Mouse (Mus musculus): ENCODE results near the gene Smyd3. TPM values are rescaled to one million over a fixed set of nuclear protein-coding genes. Genes with fewer than 3 reads are reported as not detected.

Smyd3 gene
- polyA plus RNA-seq, 1 experiment from 2014 or later: 18.9 TPM

GRCm38 (mm10) chr1:179236217-179236840 lies 281.5 kb downstream of the Smyd3 start:
- H3K27me3 ChIP-seq (ENCODE audit: control insufficient read depth, insufficient read depth, low read length): no peaks in the 10 kb centered on the region
- no peak overlapping the region for H3K9ac ChIP-seq (ENCODE audit: low read length)
- H3K36me3 ChIP-seq (ENCODE audit: control insufficient read depth, insufficient read depth, low read length): no peaks in the 10 kb centered on the region
- no peak overlapping the region for H3K27ac ChIP-seq (ENCODE audit: low read length)
- H3K4me2 ChIP-seq (ENCODE audit: low read depth, low read length): no peak overlapping the region
- no peaks in the 10 kb centered on the region for H3K9me3 ChIP-seq (replicated peaks; ENCODE audit: control insufficient read depth, low read length)
- no peak overlapping the region for H3K4me3 ChIP-seq (replicated peaks; ENCODE audit: low read length)
- no peaks in the 10 kb centered on the region for H3K4me1 ChIP-seq (ENCODE audit: control insufficient read depth, insufficient read depth, low read length)
- 48% methylated on average over 8 of the region's 8 CpGs for WGBS
- peak; percentile 62 for ATAC-seq (ENCODE audit: insufficient read depth, low FRiP score)

GRCm38 (mm10) chr1:179231777-179232661 lies 285.8 kb downstream of the Smyd3 start:
- no peaks in the 10 kb centered on the region for H3K36me3 ChIP-seq (ENCODE audit: control insufficient read depth, insufficient read depth, low read length)
- no peak for ATAC-seq (ENCODE audit: insufficient read depth, low FRiP score)
- WGBS: 35% methylated on average over 13 of the region's 13 CpGs
- H3K4me3 ChIP-seq (replicated peaks; ENCODE audit: low read length): no peak overlapping the region
- no peak overlapping the region for H3K27ac ChIP-seq (ENCODE audit: low read length)
- H3K9ac ChIP-seq (ENCODE audit: low read length): no peak overlapping the region
- no peaks in the 10 kb centered on the region for H3K9me3 ChIP-seq (replicated peaks; ENCODE audit: control insufficient read depth, low read length)
- no peak overlapping the region for H3K4me2 ChIP-seq (ENCODE audit: low read depth, low read length)
- H3K27me3 ChIP-seq (ENCODE audit: control insufficient read depth, insufficient read depth, low read length): no peaks in the 10 kb centered on the region
- H3K4me1 ChIP-seq (ENCODE audit: control insufficient read depth, insufficient read depth, low read length): no peaks in the 10 kb centered on the region

- H3K9me3 ChIP-seq (replicated peaks; ENCODE audit: control insufficient read depth, low read length): no peaks in the 10 kb centered on the region
- WGBS: 67% methylated on average over 3 of the region's 3 CpGs
- ATAC-seq (ENCODE audit: insufficient read depth, low FRiP score): no peak
- H3K4me1 ChIP-seq (ENCODE audit: control insufficient read depth, insufficient read depth, low read length): no peaks in the 10 kb centered on the region
- H3K27ac ChIP-seq (ENCODE audit: low read length): no peak overlapping the region
- H3K4me2 ChIP-seq (ENCODE audit: low read depth, low read length): no peak overlapping the region
- H3K36me3 ChIP-seq (ENCODE audit: control insufficient read depth, insufficient read depth, low read length): no peaks in the 10 kb centered on the region
- no peak overlapping the region for H3K4me3 ChIP-seq (replicated peaks; ENCODE audit: low read length)
- no peak overlapping the region for H3K9ac ChIP-seq (ENCODE audit: low read length)
- H3K27me3 ChIP-seq (ENCODE audit: control insufficient read depth, insufficient read depth, low read length): no peaks in the 10 kb centered on the region
These were observed 288.3 kb downstream of the Smyd3 start for GRCm38 (mm10) chr1:179229515-179229914.

- Histone ChIP-seq H3K27ac (ENCODE audit: low read length) (no peak overlapping the region), H3K9me3 (replicated peaks; ENCODE audit: control insufficient read depth, low read length) (no peaks in the 10 kb centered on the region), H3K4me2 (ENCODE audit: low read depth, low read length) (no peak overlapping the region), H3K4me3 (replicated peaks; ENCODE audit: low read length) (no peak overlapping the region), H3K36me3 (ENCODE audit: control insufficient read depth, insufficient read depth, low read length) (no peaks in the 10 kb centered on the region), H3K9ac (ENCODE audit: low read length) (no peak overlapping the region), H3K27me3 (ENCODE audit: control insufficient read depth, insufficient read depth, low read length) (no peaks in the 10 kb centered on the region), H3K4me1 (ENCODE audit: control insufficient read depth, insufficient read depth, low read length) (peaks cover 6% of the 10 kb centered on the region; the same call in 1 of the 2 replicates)
- ATAC-seq (ENCODE audit: insufficient read depth, low FRiP score): no peak
- WGBS: 29% methylated on average over 1 of the region's 1 CpGs
These were observed 297.6 kb downstream of the Smyd3 start for GRCm38 (mm10) chr1:179220290-179220689.

GRCm38 (mm10) chr1:179218061-179218460 lies 299.8 kb downstream of the Smyd3 start:
- H3K27me3 ChIP-seq (ENCODE audit: control insufficient read depth, insufficient read depth, low read length): no peaks in the 10 kb centered on the region
- 63% methylated on average over 5 of the region's 5 CpGs for WGBS
- ATAC-seq (ENCODE audit: insufficient read depth, low FRiP score): no peak

GRCm38 (mm10) chr1:179217036-179217435 lies 300.8 kb downstream of the Smyd3 start:
- Histone ChIP-seq H3K4me2 (ENCODE audit: low read depth, low read length) (no peak overlapping the region), H3K4me1 (ENCODE audit: control insufficient read depth, insufficient read depth, low read length) (peaks cover 6% of the 10 kb centered on the region; the same call in 1 of the 2 replicates), H3K9ac (ENCODE audit: low read length) (no peak overlapping the region), H3K27me3 (ENCODE audit: control insufficient read depth, insufficient read depth, low read length) (no peaks in the 10 kb centered on the region), H3K36me3 (ENCODE audit: control insufficient read depth, insufficient read depth, low read length) (no peaks in the 10 kb centered on the region), H3K4me3 (replicated peaks; ENCODE audit: low read length) (no peak overlapping the region), H3K27ac (ENCODE audit: low read length) (no peak overlapping the region), H3K9me3 (replicated peaks; ENCODE audit: control insufficient read depth, low read length) (no peaks in the 10 kb centered on the region)
- WGBS: 39% methylated on average over 4 of the region's 4 CpGs
- no peak for ATAC-seq (ENCODE audit: insufficient read depth, low FRiP score)

More at GRCm38 (mm10) chr1:179218061-179218460, 299.8 kb downstream of the Smyd3 start:
- Histone ChIP-seq H3K27ac (ENCODE audit: low read length) (no peak overlapping the region), H3K9me3 (replicated peaks; ENCODE audit: control insufficient read depth, low read length) (no peaks in the 10 kb centered on the region), H3K4me1 (ENCODE audit: control insufficient read depth, insufficient read depth, low read length) (peaks cover 6% of the 10 kb centered on the region; the same call in 1 of the 2 replicates), H3K9ac (ENCODE audit: low read length) (no peak overlapping the region), H3K4me2 (ENCODE audit: low read depth, low read length) (no peak overlapping the region), H3K4me3 (replicated peaks; ENCODE audit: low read length) (no peak overlapping the region), H3K36me3 (ENCODE audit: control insufficient read depth, insufficient read depth, low read length) (no peaks in the 10 kb centered on the region)

GRCm38 (mm10) chr1:179213381-179213780 lies 304.5 kb downstream of the Smyd3 start:
- no peak for ATAC-seq (ENCODE audit: insufficient read depth, low FRiP score)
- Histone ChIP-seq H3K4me3 (replicated peaks; ENCODE audit: low read length) (no peak overlapping the region), H3K4me2 (ENCODE audit: low read depth, low read length) (no peak overlapping the region), H3K9ac (ENCODE audit: low read length) (no peak overlapping the region), H3K9me3 (replicated peaks; ENCODE audit: control insufficient read depth, low read length) (no peaks in the 10 kb centered on the region), H3K4me1 (ENCODE audit: control insufficient read depth, insufficient read depth, low read length) (peaks cover 6% of the 10 kb centered on the region; the same call in 1 of the 2 replicates), H3K27ac (ENCODE audit: low read length) (no peak overlapping the region), H3K36me3 (ENCODE audit: control insufficient read depth, insufficient read depth, low read length) (no peaks in the 10 kb centered on the region), H3K27me3 (ENCODE audit: control insufficient read depth, insufficient read depth, low read length) (no peaks in the 10 kb centered on the region)
- WGBS: 93% methylated on average over 9 of the region's 9 CpGs

- 38% methylated on average over 7 of the region's 7 CpGs for WGBS
- no peak overlapping the region for H3K27ac ChIP-seq (ENCODE audit: low read length)
These were observed 305.5 kb downstream of the Smyd3 start for GRCm38 (mm10) chr1:179212295-179212694.

GRCm38 (mm10) chr1:179211313-179211712 lies 306.5 kb downstream of the Smyd3 start:
- 70% methylated on average over 4 of the region's 4 CpGs for WGBS
- ATAC-seq (ENCODE audit: insufficient read depth, low FRiP score): no peak
- Histone ChIP-seq H3K9ac (ENCODE audit: low read length) (no peak overlapping the region), H3K9me3 (replicated peaks; ENCODE audit: control insufficient read depth, low read length) (no peaks in the 10 kb centered on the region), H3K27ac (ENCODE audit: low read length) (no peak overlapping the region), H3K4me2 (ENCODE audit: low read depth, low read length) (no peak overlapping the region), H3K4me1 (ENCODE audit: control insufficient read depth, insufficient read depth, low read length) (no peaks in the 10 kb centered on the region), H3K36me3 (ENCODE audit: control insufficient read depth, insufficient read depth, low read length) (no peaks in the 10 kb centered on the region), H3K27me3 (ENCODE audit: control insufficient read depth, insufficient read depth, low read length) (no peaks in the 10 kb centered on the region), H3K4me3 (replicated peaks; ENCODE audit: low read length) (no peak overlapping the region)

More at GRCm38 (mm10) chr1:179212295-179212694, 305.5 kb downstream of the Smyd3 start:
- no peaks in the 10 kb centered on the region for H3K9me3 ChIP-seq (replicated peaks; ENCODE audit: control insufficient read depth, low read length)
- no peak overlapping the region for H3K4me2 ChIP-seq (ENCODE audit: low read depth, low read length)
- no peaks in the 10 kb centered on the region for H3K27me3 ChIP-seq (ENCODE audit: control insufficient read depth, insufficient read depth, low read length)
- H3K4me3 ChIP-seq (replicated peaks; ENCODE audit: low read length): no peak overlapping the region
- no peaks in the 10 kb centered on the region for H3K36me3 ChIP-seq (ENCODE audit: control insufficient read depth, insufficient read depth, low read length)
- no peak for ATAC-seq (ENCODE audit: insufficient read depth, low FRiP score)
- no peak overlapping the region for H3K9ac ChIP-seq (ENCODE audit: low read length)
- H3K4me1 ChIP-seq (ENCODE audit: control insufficient read depth, insufficient read depth, low read length): peaks cover 6% of the 10 kb centered on the region; the same call in 1 of the 2 replicates

Measured in stomach, embryonic 16.5 days (tissue).